Mouse (Mus musculus): ENCODE results near the gene Gm20388.

- no peak for TF ChIP-seq TAL1 (IDR thresholded peaks at IDR 0.05; ENCODE audit: low read length)
- no peak for TF ChIP-seq GATA1 (IDR thresholded peaks at IDR 0.05; ENCODE audit: low read length)
These were observed 3543.9 kb downstream of the Gm20388 start for GRCm38 (mm10) chr8:123454559-123454958.

Measured in erythroblast, embryonic 14.5 days (primary cell).